Mouse (Mus musculus): ENCODE measurements around the gene Zfp286. TPM values are rescaled to one million over a fixed set of nuclear protein-coding genes. Genes with fewer than 3 reads are reported as not detected.

Zfp286 gene
- polyA plus RNA-seq (2012), result not detected in 2 replicates

DNA sequence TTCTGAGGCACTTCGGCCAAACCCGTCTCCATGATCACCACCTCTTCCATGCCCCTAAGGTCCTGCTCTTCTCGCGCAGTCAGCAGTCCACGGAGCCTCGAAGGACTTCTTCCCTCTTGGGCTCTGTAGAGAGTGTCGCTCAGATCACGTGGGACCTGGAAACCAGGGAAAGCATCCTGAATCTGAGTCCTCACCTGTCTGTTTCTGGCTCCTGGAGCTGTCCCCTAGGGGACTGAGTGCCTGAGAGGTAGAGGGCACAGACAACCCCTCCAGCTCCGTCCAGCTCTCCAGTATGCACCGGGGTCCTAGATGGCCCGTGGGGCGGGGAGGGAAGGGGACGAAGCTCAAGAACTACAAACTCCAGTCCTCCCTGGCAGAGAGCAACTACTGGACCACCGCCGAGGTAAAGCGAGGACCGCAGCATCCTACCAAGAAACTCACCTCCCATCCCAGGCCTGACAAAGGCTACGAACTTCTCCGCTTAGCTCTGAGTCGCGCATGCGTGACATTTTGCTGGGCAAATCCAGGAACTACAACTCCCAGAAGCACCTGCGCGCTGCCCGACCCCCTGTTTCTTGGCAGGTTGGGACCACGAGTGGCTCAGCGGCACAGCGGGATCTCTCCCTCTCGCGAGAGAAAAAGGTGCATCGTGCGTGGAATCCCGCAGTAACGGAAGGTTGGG lies at the start of gene Zfp286:
Gene Zfp286, minus strand, starts transcription at position 528 of the 682 bp plus-strand sequence.
- TF ChIP-seq GATA1 (IDR thresholded peaks at IDR 0.05; ENCODE audit: low read length), result no peak

DNA sequence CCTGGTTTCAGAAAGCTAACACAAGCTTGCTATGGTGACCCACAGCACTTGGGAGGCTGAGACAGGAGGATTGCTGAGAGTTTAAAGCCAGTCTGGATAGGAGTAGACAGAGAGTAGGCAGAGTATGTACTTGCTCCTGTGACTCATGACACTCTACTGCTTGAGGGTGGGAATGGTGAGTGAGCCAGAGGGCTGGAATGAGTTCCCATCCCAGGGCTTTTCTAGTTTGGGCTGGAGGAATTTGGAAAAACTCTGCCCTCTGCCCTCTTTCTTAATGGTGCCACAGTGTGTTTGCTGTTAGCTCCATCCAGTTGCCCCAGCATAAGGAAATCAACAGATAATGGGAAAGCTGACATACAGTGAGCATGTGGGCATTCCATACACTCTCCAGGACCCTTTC lies 42.6 kb upstream of the Zfp286 start:
- no peak for TF ChIP-seq GATA1 (IDR thresholded peaks at IDR 0.05; ENCODE audit: low read length)

DNA sequence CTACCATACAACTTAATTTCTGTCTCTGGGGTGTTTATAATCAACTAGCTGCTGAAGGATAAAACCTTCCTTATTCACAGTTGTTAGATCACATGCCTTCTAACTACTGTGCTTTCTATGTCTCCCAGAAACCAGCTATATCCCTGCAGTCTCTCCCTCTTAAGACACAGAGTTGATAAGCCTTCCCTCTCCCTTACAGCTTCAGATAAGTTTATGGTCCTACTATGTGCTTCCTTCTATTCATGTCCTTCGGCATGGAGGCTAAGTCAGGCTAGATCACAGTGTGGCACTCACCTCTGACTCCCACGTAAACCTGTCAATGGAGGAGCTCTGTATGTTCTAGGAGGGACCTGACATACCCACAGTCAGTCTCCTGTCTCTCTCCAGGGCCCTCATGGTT lies 41.1 kb upstream of the Zfp286 start:
- no peak for TF ChIP-seq GATA1 (IDR thresholded peaks at IDR 0.05; ENCODE audit: low read length)

DNA sequence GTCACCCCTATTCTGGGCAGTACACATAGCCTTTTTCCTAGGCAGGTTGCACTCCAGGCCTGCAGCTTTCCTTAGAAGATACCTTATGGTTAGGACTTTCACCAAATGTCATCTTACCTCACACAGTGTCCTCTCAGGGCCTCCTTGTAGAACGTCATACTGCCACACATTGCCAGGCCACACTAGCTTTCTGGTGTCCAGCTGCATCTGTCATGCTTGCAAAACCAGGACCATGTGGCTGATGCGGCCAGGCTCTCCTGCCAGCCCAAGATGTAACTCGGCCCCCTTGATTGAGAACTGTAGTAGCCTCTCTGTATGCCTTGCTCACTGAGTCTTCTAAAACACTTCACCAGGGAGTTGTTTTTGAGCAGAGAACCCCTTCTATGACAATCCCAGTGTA lies 38.6 kb upstream of the Zfp286 start:
- TF ChIP-seq GATA1 (IDR thresholded peaks at IDR 0.05; ENCODE audit: low read length), result no peak

DNA sequence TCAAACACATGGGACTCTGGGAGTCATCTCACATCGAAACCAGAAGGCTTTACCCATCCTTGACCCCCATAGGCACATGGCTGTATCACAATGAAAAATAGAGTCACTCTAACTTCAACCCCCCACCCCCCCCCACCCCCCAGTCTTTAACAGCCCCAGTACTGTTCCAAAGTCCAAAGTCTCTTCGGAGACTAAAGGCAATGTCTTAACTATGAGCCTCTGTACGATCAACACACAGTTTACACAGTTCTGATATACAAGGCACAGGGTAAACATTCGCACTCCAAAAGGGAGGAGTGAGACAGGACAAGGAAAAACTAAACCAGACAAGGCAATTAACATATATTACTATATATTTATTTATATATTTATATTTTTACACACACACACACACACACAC lies 37.9 kb upstream of the Zfp286 start:
- TF ChIP-seq GATA1 (IDR thresholded peaks at IDR 0.05; ENCODE audit: low read length), result no peak

DNA sequence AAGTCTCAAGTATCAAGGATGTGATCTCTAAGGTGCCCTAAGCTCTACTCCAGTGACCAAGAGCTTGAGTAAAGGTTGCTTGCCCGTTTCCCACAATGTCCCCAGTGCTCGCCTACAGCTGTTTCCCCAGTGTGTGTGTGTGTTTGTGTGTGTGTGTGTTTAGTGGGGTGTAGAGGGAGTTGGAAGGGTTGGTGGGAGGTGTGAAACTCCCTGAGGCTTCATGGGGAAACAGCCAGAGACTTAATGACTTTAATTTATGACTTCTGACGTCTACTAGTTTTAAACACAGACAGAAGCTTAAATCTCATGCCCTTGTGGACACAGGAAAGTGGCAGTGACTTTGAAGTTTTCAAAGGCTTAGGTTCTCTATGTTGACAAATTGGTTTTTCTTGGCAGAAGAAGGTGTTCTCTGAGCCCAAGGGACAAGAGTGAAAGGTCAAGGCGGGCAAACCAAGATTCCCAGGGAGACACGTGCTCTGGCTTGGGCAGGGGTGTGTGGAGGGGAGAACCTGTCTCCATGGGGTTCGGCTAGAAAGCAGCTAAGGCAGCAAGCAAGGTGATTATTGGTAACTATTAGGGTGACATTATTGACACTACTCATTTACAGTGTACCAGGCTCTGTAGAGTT lies 37.0 kb upstream of the Zfp286 start:
- no peak for TF ChIP-seq GATA1 (IDR thresholded peaks at IDR 0.05; ENCODE audit: low read length)

DNA sequence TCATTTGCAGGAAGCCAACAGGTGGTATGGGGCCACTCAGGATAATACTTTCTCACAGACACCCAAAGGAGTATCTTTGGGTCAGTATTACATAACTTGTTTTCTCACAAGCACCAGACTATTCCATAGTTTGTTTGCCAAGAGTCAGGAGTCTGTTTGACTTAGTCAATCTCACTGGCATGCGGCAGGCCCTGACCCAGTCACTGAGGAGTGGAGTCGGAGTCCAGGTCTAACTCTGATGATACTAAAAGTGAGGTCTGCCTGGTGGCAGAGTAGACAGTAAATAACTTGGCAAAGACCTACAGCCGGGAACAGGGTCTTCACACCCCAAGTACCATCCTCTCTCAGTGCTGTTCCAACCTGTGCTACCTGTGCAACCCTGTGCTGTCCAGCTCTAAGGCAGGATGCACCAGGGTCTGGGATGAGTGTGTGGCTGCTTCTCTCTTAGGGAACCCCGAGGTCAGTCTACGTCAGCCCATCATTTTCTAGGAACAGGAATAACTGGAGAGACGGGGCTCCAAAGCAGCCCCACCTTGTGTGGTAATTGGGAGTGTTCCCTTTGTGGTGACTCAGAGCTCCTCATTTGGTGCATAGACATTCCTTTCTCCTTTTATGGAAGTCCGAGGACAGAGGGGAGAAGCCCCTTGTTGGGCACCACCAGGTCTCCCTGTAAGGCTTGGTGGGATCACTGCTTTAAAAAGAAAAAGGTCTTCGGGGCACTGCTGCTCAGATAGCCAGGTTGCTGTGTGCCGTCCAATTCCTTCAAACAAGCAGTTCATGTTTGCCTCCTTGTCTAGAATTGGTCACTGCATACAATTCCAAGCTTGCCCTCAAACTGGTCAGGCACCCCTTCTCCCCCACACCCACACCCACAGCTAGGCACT lies 36.2 kb upstream of the Zfp286 start:
- TF ChIP-seq GATA1 (IDR thresholded peaks at IDR 0.05; ENCODE audit: low read length), result no peak

DNA sequence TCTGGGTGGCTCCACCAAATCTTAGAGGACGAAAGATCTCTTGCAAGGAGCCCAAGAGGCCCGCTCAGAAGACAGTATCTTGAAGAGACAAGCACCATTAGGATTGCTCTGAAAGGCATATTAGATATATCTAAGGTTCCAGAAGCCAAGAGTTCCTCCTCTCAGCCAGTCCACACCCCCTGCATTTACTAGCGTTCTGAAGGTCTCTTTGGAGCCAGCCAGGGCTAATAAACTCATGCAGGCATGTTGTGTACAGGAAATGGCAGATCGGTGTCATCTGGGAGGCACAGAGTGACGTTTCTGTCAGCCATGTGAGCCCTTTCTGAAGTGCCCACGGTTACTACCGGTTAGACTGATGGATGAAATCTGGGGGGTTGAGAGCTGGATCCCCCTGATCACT lies 34.9 kb upstream of the Zfp286 start:
- TF ChIP-seq GATA1 (IDR thresholded peaks at IDR 0.05; ENCODE audit: low read length), result no peak

DNA sequence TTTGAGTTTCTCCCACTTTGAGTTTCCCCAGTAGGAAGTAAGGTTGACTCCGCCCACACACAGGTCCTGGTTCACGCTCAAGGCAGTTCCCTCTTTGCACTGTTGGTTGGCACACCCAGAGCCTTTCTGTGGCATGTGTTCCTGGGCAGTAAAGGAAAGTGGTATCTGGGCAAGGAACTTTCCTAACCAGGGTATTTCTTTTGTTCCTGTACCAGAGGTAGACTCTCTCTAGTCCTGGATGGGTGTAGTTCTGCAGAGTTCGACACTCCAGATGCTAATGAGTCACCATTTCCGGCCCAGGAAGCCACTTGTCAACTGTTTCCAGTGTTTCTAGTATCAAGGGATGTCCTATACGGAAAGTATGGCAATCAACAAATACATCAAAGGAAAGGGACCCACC lies 32.6 kb upstream of the Zfp286 start:
- TF ChIP-seq GATA1 (IDR thresholded peaks at IDR 0.05; ENCODE audit: low read length), result no peak

DNA sequence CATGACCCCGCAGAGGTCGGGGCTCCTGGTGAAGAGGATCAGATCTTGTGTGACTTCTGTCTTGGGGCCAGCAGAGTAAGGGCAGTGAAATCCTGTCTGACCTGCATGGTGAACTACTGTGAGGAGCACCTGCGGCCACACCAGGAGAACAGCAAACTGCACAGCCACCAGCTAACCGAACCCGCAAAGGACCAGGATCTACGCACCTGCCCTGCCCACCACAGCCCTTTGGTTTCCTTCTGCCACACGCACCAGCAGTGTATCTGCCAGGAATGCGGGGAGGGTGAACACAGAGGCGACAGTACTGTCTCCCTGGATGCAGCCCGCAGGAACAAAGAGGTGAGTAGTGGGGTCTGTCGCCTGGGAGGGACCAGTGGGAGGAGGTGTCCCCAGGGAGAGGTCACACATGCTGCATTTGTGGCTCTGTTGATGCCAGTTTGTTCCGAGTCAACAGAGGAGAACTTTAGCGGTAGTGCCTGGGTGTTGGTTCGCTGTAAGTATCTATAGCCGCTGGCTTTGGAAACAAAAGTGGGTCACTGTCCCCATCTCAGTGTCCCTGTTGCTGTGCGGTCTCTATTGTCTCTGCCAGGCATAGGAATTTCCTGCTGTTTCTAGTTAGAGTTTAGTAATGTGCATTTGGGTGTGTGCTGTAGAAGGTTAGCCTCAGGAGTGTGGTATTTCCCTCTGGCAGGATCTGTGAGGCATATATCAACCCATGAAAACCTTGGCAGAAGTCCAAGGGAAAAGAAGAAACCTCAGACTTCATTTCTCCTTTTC lies 31.6 kb upstream of the Zfp286 start:
- TF ChIP-seq GATA1 (IDR thresholded peaks at IDR 0.05; ENCODE audit: low read length), result no peak

DNA sequence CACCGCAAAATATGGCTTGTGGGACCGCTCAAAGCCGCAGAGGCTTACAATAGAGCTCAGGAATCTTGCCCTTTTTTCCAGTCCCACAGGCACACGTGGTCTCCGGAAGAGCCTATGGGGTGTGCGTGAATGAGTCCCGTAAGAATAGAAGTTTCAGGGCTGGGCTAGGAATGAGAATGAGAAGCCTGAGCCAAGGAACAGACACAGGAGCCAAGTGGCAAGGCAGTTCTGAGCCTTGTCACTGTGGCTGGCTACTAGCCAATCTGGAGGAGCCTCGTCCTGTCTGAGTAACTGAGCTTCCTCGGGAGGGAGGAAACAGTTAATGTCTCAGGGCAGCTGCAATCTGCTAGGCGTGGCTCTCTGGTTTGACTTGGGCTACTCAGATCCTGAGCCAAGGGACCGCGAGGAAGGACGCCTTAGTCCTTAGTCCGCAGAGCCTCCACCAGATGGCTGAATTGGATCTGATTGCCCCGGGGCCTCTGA lies 30.8 kb upstream of the Zfp286 start, which contains the start of gene Trim16:
Gene Trim16, plus strand, starts transcription at position 173 of the 483 bp plus-strand sequence.
- TF ChIP-seq GATA1 (IDR thresholded peaks at IDR 0.05; ENCODE audit: low read length), result no peak

DNA sequence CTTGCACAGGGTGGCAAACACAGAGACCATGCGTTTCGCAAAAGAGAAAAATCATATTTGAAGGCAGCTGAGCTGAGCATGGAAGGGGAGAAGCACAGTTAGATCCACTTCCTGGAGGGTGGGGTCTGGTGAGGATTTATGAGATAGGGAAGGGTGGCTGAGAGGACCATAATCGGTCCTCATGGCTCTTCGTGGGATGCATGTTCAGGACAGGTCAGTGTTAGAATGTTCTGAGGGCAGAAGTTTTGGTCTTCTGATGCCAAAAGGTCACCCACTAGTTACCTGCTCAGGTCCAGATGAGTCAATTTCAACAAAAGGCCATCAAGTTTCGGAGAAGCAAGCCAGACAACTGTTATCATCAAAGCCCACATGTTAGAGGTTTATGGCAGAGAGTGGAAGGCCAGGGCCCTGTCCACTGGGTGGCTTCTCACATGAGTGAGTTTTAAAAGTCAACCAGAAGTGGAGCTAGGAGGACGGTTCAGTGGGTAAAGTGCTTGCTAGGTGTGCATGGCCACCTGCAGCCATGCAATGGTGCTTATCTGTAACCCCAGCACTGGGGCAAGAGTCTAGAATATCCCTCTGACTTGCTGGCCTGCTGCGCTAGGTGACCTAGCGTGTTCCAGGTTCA lies 29.9 kb upstream of the Zfp286 start:
- no peak for TF ChIP-seq GATA1 (IDR thresholded peaks at IDR 0.05; ENCODE audit: low read length)

DNA sequence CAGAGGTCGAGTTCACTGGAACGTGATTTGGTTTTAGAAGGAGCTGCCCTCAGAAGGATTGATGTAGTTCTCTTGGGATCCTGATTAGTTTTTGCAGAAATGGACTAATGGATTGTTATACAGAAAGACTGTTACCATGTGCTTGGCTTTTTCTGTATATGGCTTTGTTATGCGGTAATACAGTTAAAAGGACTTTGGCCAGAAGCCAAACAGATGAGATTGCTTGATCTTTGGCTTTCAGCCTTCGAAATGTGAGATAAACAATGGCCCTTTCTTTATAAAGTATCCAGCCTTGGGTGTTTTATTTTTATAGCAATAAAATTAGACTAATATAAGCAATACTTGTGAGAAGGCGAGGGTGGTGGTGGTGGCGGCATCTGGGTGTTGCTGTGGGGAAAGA lies 27.3 kb upstream of the Zfp286 start:
- no peak for TF ChIP-seq GATA1 (IDR thresholded peaks at IDR 0.05; ENCODE audit: low read length)

DNA sequence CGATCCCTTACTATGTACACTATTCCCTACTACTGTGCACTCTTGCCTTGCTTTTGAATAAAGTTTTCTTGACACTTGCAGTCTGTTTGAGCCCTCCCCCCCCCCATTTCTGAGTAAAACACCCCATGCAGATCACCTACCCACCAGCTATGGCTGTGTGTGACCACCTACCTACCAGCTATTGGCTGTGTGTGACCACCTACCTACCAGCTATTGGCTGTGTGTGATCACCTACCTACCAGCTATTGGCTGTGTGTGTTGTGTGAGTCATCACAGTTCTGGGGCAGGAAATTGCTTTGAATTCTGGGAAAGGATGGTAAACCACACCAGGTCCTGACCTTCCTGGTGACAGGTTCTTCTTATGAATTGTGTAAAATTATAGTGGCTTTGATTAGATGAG lies 26.2 kb upstream of the Zfp286 start:
- no peak for TF ChIP-seq GATA1 (IDR thresholded peaks at IDR 0.05; ENCODE audit: low read length)

DNA sequence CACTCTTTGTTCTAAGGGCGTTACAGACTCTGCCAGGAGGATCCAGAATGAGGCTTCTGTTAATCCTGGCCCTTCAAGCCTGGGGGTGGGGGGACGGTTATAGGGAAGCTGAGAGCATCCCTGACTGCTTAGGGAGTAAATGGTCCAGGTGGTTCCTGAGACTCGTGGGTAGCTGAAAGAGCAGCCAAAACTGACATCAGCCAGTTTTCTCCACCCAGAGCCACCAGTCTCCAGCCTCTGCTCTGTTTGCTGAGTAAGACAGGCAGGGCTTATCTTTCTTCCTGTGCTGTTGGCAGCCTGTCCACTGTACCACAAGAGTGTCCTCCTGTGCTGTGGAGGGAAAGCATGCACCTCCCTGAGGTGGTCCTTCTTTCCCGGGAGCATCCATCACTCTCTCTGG lies 25.4 kb upstream of the Zfp286 start:
- no peak for TF ChIP-seq GATA1 (IDR thresholded peaks at IDR 0.05; ENCODE audit: low read length)

All from G1E-ER4 (cell line).